Mouse (Mus musculus) liver, embryonic 14.5 days (tissue): ENCODE data around the gene Arhgdig. TPM values are rescaled to one million over a fixed set of nuclear protein-coding genes. Genes with fewer than 3 reads are reported as not detected.
"Not testable (repeated sequence)": the region's sequence is repeated elsewhere in the genome, so short reads cannot be mapped to it uniquely, and the experiment has no call there.

Source experiments
- ATAC-seq: fragments of 200-750 bp; cut with Nextera tagmentation; 2 replicates; pipeline ENCODE4 v1.8.0; 2017; ENCODE audit warnings: moderate number of reproducible peaks, mild to moderate bottlenecking, moderate library complexity; ENCODE audit not compliant: insufficient read depth
- DNase-seq, 3 experiments: peaks; one replicate each; pipeline ENCODE4 v3.0.0-alpha.2; 2012 to 2013; ENCODE audit warnings: low read depth in 3 of 3, low spot score in 3 of 3
- H3K27ac ChIP-seq: fragments of 300-500 bp; sonication (generic); 2 replicates; pipeline ENCODE4 v1.5.1; 2014; ENCODE audit warnings: moderate library complexity, mild to moderate bottlenecking, control low read depth, inconsistent platforms
- H3K27me3 ChIP-seq: fragments of 300-500 bp; sonication (generic); 2 replicates; pipeline ENCODE4 v1.6.1; 2014; ENCODE audit warnings: mild to moderate bottlenecking, low read length, moderate library complexity; ENCODE audit not compliant: control insufficient read depth, insufficient read depth
- H3K36me3 ChIP-seq: fragments of 300-500 bp; sonication (generic); replicated peaks from 2 replicates; pipeline ENCODE4 v1.6.1; 2014; ENCODE audit warnings: low read depth; ENCODE audit not compliant: control insufficient read depth, insufficient read depth
- H3K4me1 ChIP-seq, 2 experiments: fragments of 200-500 bp in 1 of 2; fragments of 300-500 bp in 1 of 2; sonication (generic) in 1 of 2; replicated peaks; 2 replicates each; pipeline ENCODE4 v1.6.1; 2012 to 2014; ENCODE audit warnings: antibody characterized with exemption in 1 of 2, inconsistent platforms in 1 of 2, low read length in 1 of 2; ENCODE audit not compliant: control insufficient read depth in 2 of 2, insufficient read depth in 2 of 2
- H3K4me2 ChIP-seq: fragments of 300-500 bp; sonication (generic); 2 replicates; pipeline ENCODE4 v1.6.1; 2014; ENCODE audit warnings: low read depth, mild to moderate bottlenecking, control low read depth, moderate library complexity
- H3K4me3 ChIP-seq, 2 experiments: fragments of 200-500 bp in 1 of 2; fragments of 300-500 bp in 1 of 2; sonication (generic) in 1 of 2; 2 replicates each; pipeline ENCODE4 v1.5.1; 2012 to 2014; ENCODE audit warnings: low read depth in 2 of 2, low read length in 2 of 2, mild to moderate bottlenecking in 2 of 2, control low read depth in 1 of 2, inconsistent platforms in 1 of 2, moderate library complexity in 1 of 2; ENCODE audit not compliant: insufficient read depth in 1 of 2
- H3K9ac ChIP-seq: fragments of 300-500 bp; sonication (generic); replicated peaks from 2 replicates; pipeline ENCODE4 v1.6.1; 2014; ENCODE audit warnings: mild to moderate bottlenecking, control low read depth, moderate library complexity
- H3K9me3 ChIP-seq: fragments of 300-500 bp; sonication (generic); 2 replicates; pipeline ENCODE4 v1.6.1; 2016; ENCODE audit warnings: low read length, mixed read lengths; ENCODE audit not compliant: control insufficient read depth
- CTCF ChIP-seq: IDR thresholded peaks from 2 replicates; pipeline ENCODE4 v1.5.1; 2016; ENCODE audit warnings: antibody characterized with exemption, low read depth, control low read depth
- EP300 ChIP-seq: IDR thresholded peaks from 2 replicates; pipeline ENCODE4 v1.6.1; 2016; ENCODE audit warnings: antibody characterized with exemption, low read depth
- WGBS: fragments of 180-500 bp; shearing (Covaris S2); extraction: QIAGEN DNeasy Blood & Tissue Kit; methylation state at CpG from one replicate; pipeline ENCODE4 v1.1.7; 2014; ENCODE audit not compliant: insufficient replicate concordance; 5-methylcytosine and 5-hydroxymethylcytosine counted together
- polyA plus RNA-seq, 2 experiments: library from polyadenylated mRNA; depleted of rRNA in 1 of 2; stranded (reverse) in 1 of 2; unstranded in 1 of 2; fragments of >200 nt; fragmentation: Nextera tagmentation in 1 of 2; extraction: Ambion mirVana in 1 of 2; gene quantifications; 2 replicates each; pipeline versions ENCODE4 v1.2.1 to v1.2.3; 2012 to 2014

Gene Arhgdig
- polyA plus RNA-seq, 2 experiments: 11.6 to 15.9 TPM

GRCm38 (mm10) chr17:26201998-26202397, 5.6 kb downstream of the Arhgdig start:
- DNase-seq: no peak
- Histone ChIP-seq H3K27ac (no peak overlapping the region), H3K27me3 (peaks cover 36% of the 10 kb centered on the region), H3K4me3 (no peak overlapping the region), H3K4me1 (peaks cover 28 to 36% of the 10 kb centered on the region in 2 experiments), H3K9ac (no peak overlapping the region), H3K36me3 (peaks cover 6% of the 10 kb centered on the region; the same call in 1 of the 2 replicates), H3K4me2 (peak overlapping the region; percentile 74), H3K9me3 (no peaks in the 10 kb centered on the region)
- no peak for ATAC-seq
- TF ChIP-seq CTCF: no peak
- no peak for TF ChIP-seq EP300

GRCm38 (mm10) chr17:26200831-26201705, 6.5 kb downstream of the Arhgdig start:
- 1% methylated on average over 92 of the region's 92 CpGs for WGBS
- H3K9ac ChIP-seq: peak overlapping the region; percentile 53
- peak; percentile 74 for ATAC-seq
- no peak overlapping the region for H3K27ac ChIP-seq
- peak overlapping the region; percentile 74 for H3K4me2 ChIP-seq
- DNase-seq: peak; percentile 49 to 57 (median 52)
- no peaks in the 10 kb centered on the region for H3K9me3 ChIP-seq
- H3K4me1 ChIP-seq: peaks cover 28 to 36% of the 10 kb centered on the region in 2 experiments
- H3K36me3 ChIP-seq: peaks cover 7% of the 10 kb centered on the region; the same call in 1 of the 2 replicates
- H3K27me3 ChIP-seq: peaks cover 36% of the 10 kb centered on the region
- H3K4me3 ChIP-seq: peak overlapping the region; percentile 63 to 69
- TF ChIP-seq CTCF: no peak
- no peak for TF ChIP-seq EP300

- Histone ChIP-seq H3K27ac (peak within 1 kb of the TSS; percentile 44), H3K4me3 (peak within 1 kb of the TSS; percentile 52 to 71), H3K9me3 (no peaks in the 10 kb centered on the region), H3K4me2 (peak within 1 kb of the TSS; percentile 74), H3K9ac (peak within 1 kb of the TSS; percentile 78), H3K36me3 (peaks cover 19% of the 10 kb centered on the region; the same call in 1 of the 2 replicates), H3K27me3 (peaks cover 22% of the 10 kb centered on the region), H3K4me1 (peaks cover 28 to 36% of the 10 kb centered on the region in 2 experiments)
- TF ChIP-seq EP300 (peak; percentile 78), CTCF (no peak)
- DNase-seq (peak; percentile 56 to 74 (median 72)), ATAC-seq (peak; percentile 79)
- 19% methylated on average over 4 of the region's 4 CpGs for WGBS
Observed at GRCm38 (mm10) chr17:26198892-26199291, 8.7 kb downstream of the Arhgdig start, which contains the start of gene Pdia2. Gene Pdia2, minus strand, starts transcription at chr17:26199087.

- H3K4me2 ChIP-seq: no peak overlapping the region
- no peak overlapping the region for H3K9ac ChIP-seq
- H3K9me3 ChIP-seq: no peaks in the 10 kb centered on the region
- no peak overlapping the region for H3K4me3 ChIP-seq
- no peaks in the 10 kb centered on the region for H3K27me3 ChIP-seq
- H3K36me3 ChIP-seq: peaks cover 25% of the 10 kb centered on the region
- WGBS: 87% methylated on average over 15 of the region's 15 CpGs
- TF ChIP-seq CTCF: no peak
- H3K4me1 ChIP-seq: no peaks in the 10 kb centered on the region
- DNase-seq (no peak), ATAC-seq (no peak)
- no peak overlapping the region for H3K27ac ChIP-seq
Observed at GRCm38 (mm10) chr17:26192481-26193190, 14.9 kb downstream of the Arhgdig start.

GRCm38 (mm10) chr17:26191486-26191885, 16.1 kb downstream of the Arhgdig start:
- DNase-seq, H3K4me2 ChIP-seq, H3K9me3 ChIP-seq, H3K27me3 ChIP-seq, H3K9ac ChIP-seq, H3K4me1 ChIP-seq, H3K4me3 ChIP-seq, ATAC-seq, H3K27ac ChIP-seq: not testable (repeated sequence)
- 75% methylated on average over 7 of the region's 7 CpGs for WGBS
- H3K36me3 ChIP-seq: peaks cover 22% of the 10 kb centered on the region
